Mouse (Mus musculus) ovary, postnatal 36 days (tissue): ENCODE measurements around the gene Fto.
A peak's percentile ranks its signal among the peaks of the same experiment; 100 is the strongest.

Experiments used
- DNase-seq: peaks from one replicate; pipeline ENCODE4 v3.0.0; 2022; ENCODE audit warnings: low spot score, mixed read lengths

Fto gene

GRCm38 (mm10) chr8:91454926-91455325 is 141.6 kb downstream of the Fto start:
- DNase-seq = no peak

GRCm38 (mm10) chr8:91455591-91455990 is 142.3 kb downstream of the Fto start:
- no peak for DNase-seq

- DNase-seq = no peak
These were observed 144.7 kb downstream of the Fto start for GRCm38 (mm10) chr8:91458016-91458415.

GRCm38 (mm10) chr8:91460965-91461364 is 147.6 kb downstream of the Fto start:
- no peak for DNase-seq

- no peak for DNase-seq
These were observed 150.4 kb downstream of the Fto start for GRCm38 (mm10) chr8:91463757-91464156.

- no peak for DNase-seq
These were observed 154.1 kb downstream of the Fto start for GRCm38 (mm10) chr8:91467463-91467862.

GRCm38 (mm10) chr8:91467881-91468534 is 154.7 kb downstream of the Fto start:
- DNase-seq = no peak

GRCm38 (mm10) chr8:91469441-91469840 is 156.1 kb downstream of the Fto start:
- DNase-seq = no peak

GRCm38 (mm10) chr8:91474731-91475279 is 161.5 kb downstream of the Fto start:
- no peak for DNase-seq

GRCm38 (mm10) chr8:91476988-91477387 is 163.7 kb downstream of the Fto start:
- no peak for DNase-seq

GRCm38 (mm10) chr8:91477471-91477870 is 164.1 kb downstream of the Fto start:
- DNase-seq = no peak

GRCm38 (mm10) chr8:91482511-91482910 is 169.2 kb downstream of the Fto start:
- no peak for DNase-seq

GRCm38 (mm10) chr8:91486394-91486793 is 173.1 kb downstream of the Fto start:
- no peak for DNase-seq

- no peak for DNase-seq
These were observed 174.1 kb downstream of the Fto start for GRCm38 (mm10) chr8:91487456-91487855.

- DNase-seq = peak; percentile 66
These were observed 174.9 kb downstream of the Fto start for GRCm38 (mm10) chr8:91488086-91488783.

- DNase-seq = no peak
These were observed 175.6 kb downstream of the Fto start for GRCm38 (mm10) chr8:91488784-91489450.

- no peak for DNase-seq
These were observed 176.7 kb downstream of the Fto start for GRCm38 (mm10) chr8:91490065-91490464.

- DNase-seq = no peak
These were observed 180.0 kb downstream of the Fto start for GRCm38 (mm10) chr8:91493373-91493772.

GRCm38 (mm10) chr8:91494501-91495259 is 181.4 kb downstream of the Fto start:
- no peak for DNase-seq

- DNase-seq = no peak
These were observed 181.9 kb downstream of the Fto start for GRCm38 (mm10) chr8:91495260-91495601.

GRCm38 (mm10) chr8:91496000-91496399 is 182.7 kb downstream of the Fto start:
- no peak for DNase-seq

- DNase-seq = no peak
These were observed 183.6 kb downstream of the Fto start for GRCm38 (mm10) chr8:91496936-91497335.
